Comparison of ENCODE assay signal across 8 mouse cellular contexts in the genomic region with DNA sequence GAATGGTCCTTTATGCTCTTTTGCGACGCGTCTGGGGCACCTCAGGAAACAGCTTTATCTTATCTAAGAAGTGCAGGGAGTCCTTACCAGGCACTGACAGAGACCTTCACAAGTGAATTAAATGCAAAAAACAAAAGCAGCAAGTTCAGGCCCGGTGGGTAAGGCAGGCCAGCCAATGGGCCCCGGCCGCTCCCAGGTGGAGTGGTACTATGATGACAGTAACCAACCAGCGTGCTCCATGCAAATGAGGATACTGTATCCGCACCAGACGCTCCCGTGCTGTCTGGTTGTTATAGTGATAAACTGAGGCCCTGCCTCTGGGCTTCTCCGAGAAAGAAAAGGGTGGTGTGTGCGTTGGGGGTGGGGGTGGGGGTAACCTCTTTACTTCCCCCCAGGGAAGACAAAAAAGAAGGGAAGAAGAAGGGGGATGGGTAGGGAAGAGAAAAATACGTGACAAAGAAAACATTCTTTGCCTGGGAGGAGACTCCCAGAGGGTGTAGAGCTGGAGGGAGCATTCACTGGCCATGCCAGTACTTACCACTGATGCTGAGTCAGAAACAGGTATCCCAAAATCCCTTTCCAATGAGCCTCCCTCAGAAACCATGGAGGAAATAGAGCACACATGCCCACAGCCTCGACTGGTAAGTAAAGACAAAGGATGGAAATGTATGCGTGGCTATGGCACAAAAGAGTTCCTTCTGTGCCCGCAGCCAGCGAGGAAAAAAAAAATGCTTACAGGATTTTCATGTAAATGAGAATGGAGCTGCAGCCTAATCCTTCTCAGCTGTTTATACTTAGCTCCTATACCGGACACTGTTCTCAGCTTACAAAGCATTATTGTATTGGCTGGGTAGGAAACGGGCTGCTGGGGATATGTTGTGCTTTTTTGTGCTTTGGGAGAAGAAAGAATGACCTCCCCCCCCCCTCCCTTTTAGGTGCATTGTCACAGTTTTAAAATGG. TPM values are rescaled to one million over a fixed set of nuclear protein-coding genes. Genes with fewer than 3 reads are reported as not detected.
A peak's percentile ranks its signal among the peaks of the same experiment; 100 is the strongest.
DNase-seq lines count a peak whose midpoint lies in the region; ATAC-seq and TF ChIP-seq lines count a peak whose summit lies in the region.

No protein-coding gene starts in this region.

- no peak for TF ChIP-seq POLR2A in CH12.LX (IDR thresholded peaks at IDR 0.05; ENCODE audit: low read depth, low read length)
- TF ChIP-seq POLR2A in brain, embryonic 14.5 days (IDR thresholded peaks at IDR 0.05; ENCODE audit: borderline replicate concordance, extremely low read depth, insufficient read depth, insufficient read length, poor library complexity, severe bottlenecking), result no peak
- TF ChIP-seq POLR2A in embryonic fibroblast, embryonic 13.5 days (IDR thresholded peaks at IDR 0.05; ENCODE audit: low read depth, low read length), result no peak

- TF ChIP-seq EP300 in CH12.LX (IDR thresholded peaks at IDR 0.05; ENCODE audit: low read length), result no peak
- peak; percentile 90 for TF ChIP-seq EP300 in liver, postnatal 0 days (IDR thresholded peaks at IDR 0.05; ENCODE audit: low read depth)
- no peak for TF ChIP-seq EP300 in stomach, postnatal 0 days (optimal IDR thresholded peaks at IDR 0.05)

- no peak for TF ChIP-seq RAD21 in CH12.LX (IDR thresholded peaks at IDR 0.05; ENCODE audit: low read depth, low read length)

- dilution Hi-C loops in CH12.LX (cut with MboI; ENCODE audit: extremely low pct_ligation_motif_present, extremely low pct_unique_long_range_greater_than_20kb, low sequenced_read_pairs), result no loop called here

- H3K4me3 ChIP-seq in CH12.LX (replicated peaks in 1 of 3; ENCODE audit: low read depth in 2 of 3, low read length in 2 of 3, poor library complexity in 1 of 3), result no peak overlapping the region
- H3K4me3 ChIP-seq in embryonic fibroblast, embryonic 13.5 days (ENCODE audit: insufficient read depth, low read length), result peak overlapping the region; percentile 46
- H3K4me3 ChIP-seq in heart, embryonic 16.5 days (ENCODE audit: low read length), result peak overlapping the region; percentile 50
- peak overlapping the region; percentile 54 for H3K4me3 ChIP-seq in liver, postnatal 0 days (ENCODE audit: low read depth, low read length)
- peak overlapping the region; percentile 41 for H3K4me3 ChIP-seq in neural tube, embryonic 13.5 days
- peak overlapping the region; percentile 28 for H3K4me3 ChIP-seq in stomach, postnatal 0 days (ENCODE audit: low read depth, low read length)

- H3K4me2 ChIP-seq in CH12.LX (ENCODE audit: insufficient read depth, low read depth, poor library complexity, severe bottlenecking), result peak overlapping the region; percentile 82
- H3K4me2 ChIP-seq in heart, embryonic 16.5 days (ENCODE audit: low read depth, low read length), result peak overlapping the region; percentile 61
- peak overlapping the region; percentile 64 for H3K4me2 ChIP-seq in liver, postnatal 0 days (ENCODE audit: low read depth, low read length)
- H3K4me2 ChIP-seq in neural tube, embryonic 13.5 days, result peak overlapping the region; percentile 57
- H3K4me2 ChIP-seq in stomach, postnatal 0 days (replicated peaks; ENCODE audit: low read depth), result peak overlapping the region; percentile 49

- no peaks in the 10 kb centered on the region for H3K36me3 ChIP-seq in CH12.LX (replicated peaks in 1 of 2; ENCODE audit: control insufficient read depth in 1 of 2, insufficient read depth in 1 of 2, low read length in 1 of 2)
- H3K36me3 ChIP-seq in heart, embryonic 16.5 days (ENCODE audit: control insufficient read depth, insufficient read depth), result no peaks in the 10 kb centered on the region
- H3K36me3 ChIP-seq in liver, postnatal 0 days (replicated peaks; ENCODE audit: insufficient read depth, low read length), result no peaks in the 10 kb centered on the region
- H3K36me3 ChIP-seq in neural tube, embryonic 13.5 days, result no peaks in the 10 kb centered on the region
- H3K36me3 ChIP-seq in stomach, postnatal 0 days (ENCODE audit: control insufficient read depth, insufficient read depth, low read length), result no peaks in the 10 kb centered on the region

- H3K27me3 ChIP-seq in CH12.LX (replicated peaks), result no peaks in the 10 kb centered on the region
- no peaks in the 10 kb centered on the region for H3K27me3 ChIP-seq in heart, embryonic 16.5 days (ENCODE audit: control insufficient read depth, insufficient read depth, low read length)
- H3K27me3 ChIP-seq in liver, postnatal 0 days (ENCODE audit: insufficient read depth, low read length), result no peaks in the 10 kb centered on the region
- H3K27me3 ChIP-seq in neural tube, embryonic 13.5 days, result no peaks in the 10 kb centered on the region
- H3K27me3 ChIP-seq in stomach, postnatal 0 days (ENCODE audit: control insufficient read depth, insufficient read depth, low read length), result no peaks in the 10 kb centered on the region

- DNase-seq in CH12.LX (ENCODE audit: extremely low read depth), result peak; percentile 57
- DNase-seq in brain, embryonic 14.5 days (ENCODE audit: low read depth), result peak; percentile 92
- DNase-seq in layer of hippocampus, adult 11-12 months (ENCODE audit: low spot score), result peak; percentile 58
- peak; percentile 72 for DNase-seq in liver, postnatal 0 days
- DNase-seq in stomach, postnatal 0 days (ENCODE audit: low spot score), result peak; percentile 58

- peaks cover 0 to 4% of the 10 kb centered on the region in 2 experiments; a peak in 1 of 4 replicates for H3K4me1 ChIP-seq in CH12.LX (ENCODE audit: control insufficient read depth in 1 of 2, insufficient read depth in 2 of 2)
- H3K4me1 ChIP-seq in embryonic fibroblast, embryonic 13.5 days (ENCODE audit: control insufficient read depth, insufficient read depth, low read length), result no peaks in the 10 kb centered on the region
- H3K4me1 ChIP-seq in heart, embryonic 16.5 days (ENCODE audit: control insufficient read depth, insufficient read depth, low read length), result peaks cover 2% of the 10 kb centered on the region; the same call in 1 of the 2 replicates
- H3K4me1 ChIP-seq in liver, postnatal 0 days (ENCODE audit: insufficient read depth), result peaks cover 2% of the 10 kb centered on the region; the same call in 1 of the 2 replicates
- peaks cover 9% of the 10 kb centered on the region for H3K4me1 ChIP-seq in neural tube, embryonic 13.5 days (replicated peaks)
- no peaks in the 10 kb centered on the region for H3K4me1 ChIP-seq in stomach, postnatal 0 days (replicated peaks; ENCODE audit: control insufficient read depth, insufficient read depth)

- ATAC-seq in heart, embryonic 16.5 days (replicated peaks; ENCODE audit: extremely low read depth, insufficient read depth, low FRiP score), result peak; percentile 95
- peak; percentile 100 for ATAC-seq in liver, postnatal 0 days
- ATAC-seq in neural tube, embryonic 13.5 days (ENCODE audit: low read depth), result peak; percentile 100
- ATAC-seq in stomach, postnatal 0 days (ENCODE audit: low FRiP score, low TSS enrichment), result peak; percentile 83

- H3K9ac ChIP-seq in CH12.LX (ENCODE audit: insufficient read depth, low read depth), result no peak overlapping the region
- peak overlapping the region; percentile 34 for H3K9ac ChIP-seq in heart, embryonic 16.5 days (ENCODE audit: low read length)
- peak overlapping the region; percentile 53 for H3K9ac ChIP-seq in liver, postnatal 0 days (replicated peaks)
- peak overlapping the region; percentile 71 for H3K9ac ChIP-seq in neural tube, embryonic 13.5 days
- no peak overlapping the region for H3K9ac ChIP-seq in stomach, postnatal 0 days (ENCODE audit: low read length)

- WGBS in heart, embryonic 16.5 days, result 13% methylated on average over 19 of the region's 19 CpGs
- WGBS in liver, postnatal 0 days (ENCODE audit: insufficient replicate concordance), result 14% methylated on average over 19 of the region's 19 CpGs
- WGBS in neural tube, embryonic 13.5 days, result 14% methylated on average over 19 of the region's 19 CpGs
- WGBS in stomach, postnatal 0 days, result 17% methylated on average over 19 of the region's 19 CpGs

- TF ChIP-seq CTCF in CH12.LX (conservative IDR thresholded peaks at IDR 0.05 in 1 of 2, IDR thresholded peaks at IDR 0.05 in 1 of 2; ENCODE audit: low read depth in 2 of 2, low read length in 2 of 2), result no peak
- TF ChIP-seq CTCF in brain, embryonic 14.5 days (IDR thresholded peaks at IDR 0.05; ENCODE audit: borderline replicate concordance, extremely low read depth, insufficient read depth, insufficient read length), result no peak
- no peak for TF ChIP-seq CTCF in embryonic fibroblast, embryonic 13.5 days (IDR thresholded peaks at IDR 0.05; ENCODE audit: borderline replicate concordance, insufficient read depth, low read length)
- TF ChIP-seq CTCF in liver, postnatal 0 days (IDR thresholded peaks at IDR 0.05; ENCODE audit: low read depth), result no peak
- TF ChIP-seq CTCF in stomach, postnatal 0 days (IDR thresholded peaks at IDR 0.05; ENCODE audit: low read depth), result no peak

- no peaks in the 10 kb centered on the region for H3K79me2 ChIP-seq in CH12.LX (replicated peaks; ENCODE audit: control insufficient read depth, extremely low read depth, insufficient read depth, poor library complexity, severe bottlenecking)

- no peaks in the 10 kb centered on the region for H3K9me3 ChIP-seq in CH12.LX (replicated peaks; ENCODE audit: low read length)
- H3K9me3 ChIP-seq in heart, embryonic 16.5 days (replicated peaks; ENCODE audit: control insufficient read depth, low read length), result no peaks in the 10 kb centered on the region
- no peaks in the 10 kb centered on the region for H3K9me3 ChIP-seq in liver, postnatal 0 days (ENCODE audit: low read length)
- no peaks in the 10 kb centered on the region for H3K9me3 ChIP-seq in neural tube, embryonic 13.5 days
- no peaks in the 10 kb centered on the region for H3K9me3 ChIP-seq in stomach, postnatal 0 days (ENCODE audit: control insufficient read depth, low read length)

- no peak overlapping the region for H3K27ac ChIP-seq in CH12.LX (ENCODE audit: insufficient read depth, low read depth)
- H3K27ac ChIP-seq in embryonic fibroblast, embryonic 13.5 days (ENCODE audit: insufficient read depth, low read length), result 0 out of 2 replicates have a peak overlapping the region, but pooled peaks have one; percentile 12
- H3K27ac ChIP-seq in heart, embryonic 16.5 days (ENCODE audit: low read length), result no peak overlapping the region
- H3K27ac ChIP-seq in liver, postnatal 0 days (ENCODE audit: low read depth), result peak overlapping the region; percentile 86
- peak overlapping the region; percentile 90 for H3K27ac ChIP-seq in neural tube, embryonic 13.5 days (replicated peaks)
- H3K27ac ChIP-seq in stomach, postnatal 0 days (replicated peaks), result no peak overlapping the region

- in situ Hi-C loops in CH12.LX (cut with MboI; ENCODE audit: low pct_ligation_motif_present, low pct_unique_long_range_greater_than_20kb, low sequenced_read_pairs), result no loop called here

RNA-seq across cellular contexts. Expression of a gene that starts 20.5 kb away (rescaled TPM):
- total RNA-seq in CH12.LX (2012; rRNA removed), result 0.13 and 0.34 TPM in 2 replicates
- 0.28 and 0.35 TPM in 2 replicates for total RNA-seq in CH12.LX (2014; rRNA removed)
- 1.7 and 1.9 TPM in 2 replicates for polyA plus RNA-seq in CH12.LX (2012; ENCODE audit: insufficient read length, low read depth)
- 20.4 and 29.1 TPM in 2 replicates for polyA plus RNA-seq in brain, embryonic 14.5 days (2012; rRNA removed)
- polyA plus RNA-seq in embryonic fibroblast, embryonic 13.5 days (2011; ENCODE audit: insufficient read length, low read depth, missing spikeins), result 2.7 and 3.1 TPM in 2 replicates
- polyA plus RNA-seq in heart, embryonic 16.5 days (2015; fragmentation: Nextera tagmentation; extraction: Ambion mirVana), result 0.50 and 0.72 TPM in 2 replicates
- 2.0 and 2.1 TPM in 2 replicates for polyA plus RNA-seq in liver, postnatal 0 days (2015; fragmentation: Nextera tagmentation; extraction: Ambion mirVana)
- 21.8 and 22.3 TPM in 2 replicates for polyA plus RNA-seq in neural tube, embryonic 13.5 days (2015; fragmentation: Nextera tagmentation; extraction: Ambion mirVana)
- polyA plus RNA-seq in stomach, postnatal 0 days (2015; fragmentation: Nextera tagmentation; extraction: Ambion mirVana), result 1.1 and 1.5 TPM in 2 replicates

RNA-seq across cellular contexts. Expression of a gene that starts 43.2 kb away (rescaled TPM):
- total RNA-seq in CH12.LX (2012; rRNA removed), result 29.6 and 33.9 TPM in 2 replicates
- 38.0 and 47.0 TPM in 2 replicates for total RNA-seq in CH12.LX (2014; rRNA removed)
- polyA plus RNA-seq in CH12.LX (2012; ENCODE audit: insufficient read length, low read depth), result 29.3 and 33.5 TPM in 2 replicates
- 4.2 and 4.9 TPM in 2 replicates for polyA plus RNA-seq in brain, embryonic 14.5 days (2012; rRNA removed)
- polyA plus RNA-seq in embryonic fibroblast, embryonic 13.5 days (2011; ENCODE audit: insufficient read length, low read depth, missing spikeins), result 17.0 and 22.9 TPM in 2 replicates
- 10.5 and 11.6 TPM in 2 replicates for polyA plus RNA-seq in heart, embryonic 16.5 days (2015; fragmentation: Nextera tagmentation; extraction: Ambion mirVana)
- 4.6 and 5.3 TPM in 2 replicates for polyA plus RNA-seq in liver, postnatal 0 days (2015; fragmentation: Nextera tagmentation; extraction: Ambion mirVana)
- 4.4 and 5.2 TPM in 2 replicates for polyA plus RNA-seq in neural tube, embryonic 13.5 days (2015; fragmentation: Nextera tagmentation; extraction: Ambion mirVana)
- polyA plus RNA-seq in stomach, postnatal 0 days (2015; fragmentation: Nextera tagmentation; extraction: Ambion mirVana), result 3.5 and 3.7 TPM in 2 replicates

Comparison
In these comparisons a context has a peak if more than half of its experiments do, and no peak if none do; other contexts are left out.
1. H3K27ac ChIP-seq: peak in embryonic fibroblast, embryonic 13.5 days (single experiment), liver, postnatal 0 days (single experiment) and neural tube, embryonic 13.5 days (single experiment); none in CH12.LX (single experiment), heart, embryonic 16.5 days (single experiment) and stomach, postnatal 0 days (single experiment).
2. H3K4me3 ChIP-seq: peak in embryonic fibroblast, embryonic 13.5 days (single experiment), heart, embryonic 16.5 days (single experiment), liver, postnatal 0 days (single experiment), neural tube, embryonic 13.5 days (single experiment) and stomach, postnatal 0 days (single experiment); none in CH12.LX (0 of 3).
3. H3K9ac ChIP-seq: peak in heart, embryonic 16.5 days (single experiment), liver, postnatal 0 days (single experiment) and neural tube, embryonic 13.5 days (single experiment); none in CH12.LX (single experiment) and stomach, postnatal 0 days (single experiment).
4. Peak in every context shown above with its lines, with median percentiles within 50 percentile points of each other: DNase-seq, H3K4me2 ChIP-seq and ATAC-seq.